Mouse (Mus musculus): ENCODE data around the gene Nf2. TPM values are rescaled to one million over a fixed set of nuclear protein-coding genes. Genes with fewer than 3 reads are reported as not detected.

Nf2 gene
- total and polyA plus RNA-seq, 3 experiments: 45.2 to 103 (median 50.7) TPM

GRCm38 (mm10) chr11:4721728-4722127, 127.6 kb downstream of the Nf2 start:
- no peak overlapping the region for H3K9ac ChIP-seq (ENCODE audit: insufficient read depth, low read depth)
- H3K79me2 ChIP-seq (replicated peaks; ENCODE audit: control insufficient read depth, extremely low read depth, insufficient read depth, poor library complexity, severe bottlenecking): no peaks in the 10 kb centered on the region
- dilution Hi-C loops (cut with MboI; ENCODE audit: extremely low pct_ligation_motif_present, extremely low pct_unique_long_range_greater_than_20kb, low sequenced_read_pairs): no loop called here
- H3K4me3 ChIP-seq (replicated peaks in 1 of 3; ENCODE audit: low read depth in 2 of 3, low read length in 2 of 3, poor library complexity in 1 of 3): no peak overlapping the region
- peaks cover 42 to 60% of the 10 kb centered on the region in 2 experiments for H3K36me3 ChIP-seq (replicated peaks in 1 of 2; ENCODE audit: control insufficient read depth in 1 of 2, insufficient read depth in 1 of 2, low read length in 1 of 2)
- no peaks in the 10 kb centered on the region for H3K9me3 ChIP-seq (replicated peaks; ENCODE audit: low read length)
- H3K27me3 ChIP-seq (replicated peaks): no peaks in the 10 kb centered on the region
- no peak for DNase-seq (ENCODE audit: extremely low read depth)
- H3K27ac ChIP-seq (ENCODE audit: insufficient read depth, low read depth): no peak overlapping the region
- TF ChIP-seq PAX5 (IDR thresholded peaks at IDR 0.05; ENCODE audit: low read length) (no peak), E2F4 (IDR thresholded peaks at IDR 0.05; ENCODE audit: insufficient replicate concordance, low read depth, low read length) (no peak), CTCF (conservative IDR thresholded peaks at IDR 0.05 in 1 of 2, IDR thresholded peaks at IDR 0.05 in 1 of 2; ENCODE audit: low read depth in 2 of 2, low read length in 2 of 2) (no peak), MAFK (IDR thresholded peaks at IDR 0.05; ENCODE audit: insufficient replicate concordance, low read length) (no peak), GABPA (IDR thresholded peaks at IDR 0.05; ENCODE audit: insufficient replicate concordance, low read depth, low read length) (no peak), CHD2 (IDR thresholded peaks at IDR 0.05; ENCODE audit: low read length) (no peak), MYC (IDR thresholded peaks at IDR 0.05; ENCODE audit: low read depth, low read length) (no peak), JUND (conservative IDR thresholded peaks at IDR 0.05; ENCODE audit: low read depth, low read length) (no peak), ZMIZ1 (IDR thresholded peaks at IDR 0.05; ENCODE audit: low read depth, low read length) (no peak), NRF1 (IDR thresholded peaks at IDR 0.05; ENCODE audit: low read depth, low read length) (no peak), HCFC1 (IDR thresholded peaks at IDR 0.05; ENCODE audit: low read depth, low read length) (no peak), CHD1 (IDR thresholded peaks at IDR 0.05; ENCODE audit: low read depth, low read length) (no peak), POLR2A (IDR thresholded peaks at IDR 0.05; ENCODE audit: low read depth, low read length) (no peak), RAD21 (IDR thresholded peaks at IDR 0.05; ENCODE audit: low read depth, low read length) (no peak), ELF1 (IDR thresholded peaks at IDR 0.05; ENCODE audit: low read depth, low read length) (no peak), TCF12 (IDR thresholded peaks at IDR 0.05; ENCODE audit: low read depth, low read length) (no peak), ETS1 (conservative IDR thresholded peaks at IDR 0.05; ENCODE audit: low read depth, low read length) (no peak), MAX (IDR thresholded peaks at IDR 0.05; ENCODE audit: low read length) (no peak)
- peaks cover 22 to 41% of the 10 kb centered on the region in 2 experiments for H3K4me1 ChIP-seq (ENCODE audit: control insufficient read depth in 1 of 2, insufficient read depth in 2 of 2)
- in situ Hi-C loops (cut with MboI; ENCODE audit: low pct_ligation_motif_present, low pct_unique_long_range_greater_than_20kb, low sequenced_read_pairs): no loop called here
- no peak overlapping the region for H3K4me2 ChIP-seq (ENCODE audit: insufficient read depth, low read depth, poor library complexity, severe bottlenecking)

- dilution Hi-C loops (cut with MboI; ENCODE audit: extremely low pct_ligation_motif_present, extremely low pct_unique_long_range_greater_than_20kb, low sequenced_read_pairs): no loop called here
Observed at GRCm38 (mm10) chr11:4720900-4721580, 128.3 kb downstream of the Nf2 start.

More at GRCm38 (mm10) chr11:4720900-4721580, 128.3 kb downstream of the Nf2 start:
- Histone ChIP-seq H3K9me3 (replicated peaks; ENCODE audit: low read length) (no peaks in the 10 kb centered on the region), H3K4me2 (ENCODE audit: insufficient read depth, low read depth, poor library complexity, severe bottlenecking) (no peak overlapping the region), H3K4me1 (ENCODE audit: control insufficient read depth in 1 of 2, insufficient read depth in 2 of 2) (peaks cover 28 to 48% of the 10 kb centered on the region in 2 experiments), H3K36me3 (replicated peaks in 1 of 2; ENCODE audit: control insufficient read depth in 1 of 2, insufficient read depth in 1 of 2, low read length in 1 of 2) (peaks cover 38 to 59% of the 10 kb centered on the region in 2 experiments), H3K79me2 (replicated peaks; ENCODE audit: control insufficient read depth, extremely low read depth, insufficient read depth, poor library complexity, severe bottlenecking) (no peaks in the 10 kb centered on the region), H3K27ac (ENCODE audit: insufficient read depth, low read depth) (no peak overlapping the region), H3K4me3 (replicated peaks in 1 of 3; ENCODE audit: low read depth in 2 of 3, low read length in 2 of 3, poor library complexity in 1 of 3) (no peak overlapping the region), H3K9ac (ENCODE audit: insufficient read depth, low read depth) (no peak overlapping the region), H3K27me3 (replicated peaks) (no peaks in the 10 kb centered on the region)
- DNase-seq (ENCODE audit: extremely low read depth): no peak
- TF ChIP-seq MAX (IDR thresholded peaks at IDR 0.05; ENCODE audit: low read length): no peak
- TF ChIP-seq GABPA (IDR thresholded peaks at IDR 0.05; ENCODE audit: insufficient replicate concordance, low read depth, low read length): no peak
- TF ChIP-seq IRF4 (IDR thresholded peaks at IDR 0.05; ENCODE audit: low read depth, low read length): no peak
- no peak; the same call in 1 of the 2 replicates for TF ChIP-seq EP300 (IDR thresholded peaks at IDR 0.05; ENCODE audit: low read length)
- TF ChIP-seq USF2 (conservative IDR thresholded peaks at IDR 0.05; ENCODE audit: low read depth, low read length): no peak
- TF ChIP-seq PAX5 (IDR thresholded peaks at IDR 0.05; ENCODE audit: low read length): no peak
- TF ChIP-seq USF1 (IDR thresholded peaks at IDR 0.05; ENCODE audit: low read depth, low read length): no peak
- TF ChIP-seq RAD21 (IDR thresholded peaks at IDR 0.05; ENCODE audit: low read depth, low read length): no peak
- TF ChIP-seq ZNF384 (IDR thresholded peaks at IDR 0.05; ENCODE audit: low read depth, low read length): no peak
- TF ChIP-seq BHLHE40 (IDR thresholded peaks at IDR 0.05; ENCODE audit: low read depth, low read length): no peak
- no peak for TF ChIP-seq TBP (conservative IDR thresholded peaks at IDR 0.05; ENCODE audit: low read depth, low read length)
- TF ChIP-seq POLR2AphosphoS2 (IDR thresholded peaks at IDR 0.05; ENCODE audit: low read depth, low read length): no peak
- TF ChIP-seq KAT2A (IDR thresholded peaks at IDR 0.05; ENCODE audit: insufficient replicate concordance, low read length): no peak
- no peak for TF ChIP-seq UBTF (IDR thresholded peaks at IDR 0.05; ENCODE audit: low read depth, low read length)
- TF ChIP-seq JUN (IDR thresholded peaks at IDR 0.05; ENCODE audit: insufficient read depth, low read depth, low read length): no peak
- TF ChIP-seq ZMIZ1 (IDR thresholded peaks at IDR 0.05; ENCODE audit: low read depth, low read length): no peak
- in situ Hi-C loops (cut with MboI; ENCODE audit: low pct_ligation_motif_present, low pct_unique_long_range_greater_than_20kb, low sequenced_read_pairs): no loop called here

Data from CH12.LX (cell line).